Mouse (Mus musculus): Measurements from ENCODE around the gene Ush1g. TPM values are rescaled to one million over a fixed set of nuclear protein-coding genes. Genes with fewer than 3 reads are reported as not detected.

Gene Ush1g
- polyA plus RNA-seq, 1 experiment: 0.16 TPM

DNA sequence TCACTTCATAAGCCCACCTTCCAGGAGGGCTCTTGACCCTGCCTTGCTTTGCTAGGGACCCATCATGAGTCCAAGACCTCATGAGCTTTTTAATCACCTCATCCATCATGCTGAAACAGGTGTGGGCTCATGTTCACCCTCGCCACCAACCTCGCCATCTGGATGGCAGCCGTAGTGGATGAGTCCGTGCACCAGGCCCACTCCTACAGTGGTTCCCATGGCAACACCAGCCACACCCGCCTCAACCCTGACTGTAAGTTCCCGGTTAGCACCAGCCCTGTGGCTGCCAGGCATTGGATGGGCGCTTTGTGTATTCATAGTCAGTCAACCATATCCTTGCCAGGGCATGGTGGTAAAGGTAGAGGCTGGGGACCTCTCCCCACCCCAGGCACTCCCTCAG, 4.9 kb upstream of the Ush1g start:
- TF ChIP-seq REST (IDR thresholded peaks at IDR 0.05; ENCODE audit: insufficient read depth, insufficient read length) (no peak), CEBPB (IDR thresholded peaks at IDR 0.05; ENCODE audit: insufficient read depth, poor library complexity, severe bottlenecking) (no peak), E2F4 (IDR thresholded peaks at IDR 0.05; ENCODE audit: insufficient read depth) (no peak), MYOD1 (IDR thresholded peaks at IDR 0.05; ENCODE audit: control insufficient read depth in 1 of 3, insufficient read length in 2 of 3, low read depth in 2 of 3) (peak in 1 of 3 experiments; percentile 80)
- Histone ChIP-seq H3K36me3 (ENCODE audit: control insufficient read depth, insufficient read depth) (no peaks in the 10 kb centered on the region), H3K4me3 (no peak overlapping the region), H3ac (ENCODE audit: control insufficient read depth, insufficient read length) (no peak overlapping the region), H3K79me2 (ENCODE audit: control insufficient read depth, insufficient read depth) (no peaks in the 10 kb centered on the region), H3K4me2 (ENCODE audit: low read depth) (no peak overlapping the region), H3K27me3 (ENCODE audit: control insufficient read depth, insufficient read depth, insufficient read length) (peaks cover 40% of the 10 kb centered on the region)

DNA sequence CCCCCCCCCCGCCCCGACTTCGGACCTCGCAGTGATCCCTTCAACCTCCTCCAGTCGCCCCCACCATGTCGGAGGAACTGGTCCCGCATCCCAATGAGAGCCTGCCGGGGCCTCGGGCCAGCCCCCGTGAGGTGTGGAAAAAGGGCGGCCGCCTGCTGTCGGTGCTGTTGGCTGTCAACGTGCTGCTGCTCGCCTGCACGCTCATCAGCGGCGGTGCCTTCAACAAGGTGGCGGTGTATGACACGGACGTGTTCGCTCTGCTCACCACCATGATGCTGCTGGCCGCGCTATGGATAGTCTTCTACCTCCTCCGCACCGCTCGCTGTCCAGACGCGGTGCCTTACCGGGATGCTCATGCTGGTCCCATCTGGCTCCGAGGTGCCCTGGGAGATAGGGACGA, 1.5 kb upstream of the Ush1g start:
- TF ChIP-seq TCF12 (IDR thresholded peaks at IDR 0.05; ENCODE audit: insufficient read depth, poor library complexity, severe bottlenecking): no peak
- no peak for TF ChIP-seq MYOG (IDR thresholded peaks at IDR 0.05; ENCODE audit: control insufficient read depth in 1 of 3, insufficient read depth in 1 of 3, insufficient read length in 2 of 3, low read depth in 2 of 3)
- no peak for TF ChIP-seq REST (IDR thresholded peaks at IDR 0.05; ENCODE audit: insufficient read depth, insufficient read length)
- no peak for TF ChIP-seq SRF (IDR thresholded peaks at IDR 0.05; ENCODE audit: control insufficient read depth, insufficient read length, low read depth)
- no peak for TF ChIP-seq POLR2A (IDR thresholded peaks at IDR 0.05; ENCODE audit: insufficient read length, low read depth)
- TF ChIP-seq POLR2AphosphoS2 (IDR thresholded peaks at IDR 0.05; ENCODE audit: insufficient read length, low read depth): no peak
- TF ChIP-seq MAX (IDR thresholded peaks at IDR 0.05; ENCODE audit: low read depth): no peak
- TF ChIP-seq MYOD1 (IDR thresholded peaks at IDR 0.05; ENCODE audit: control insufficient read depth in 1 of 3, insufficient read length in 2 of 3, low read depth in 2 of 3): no peak
- no peak for TF ChIP-seq USF1 (IDR thresholded peaks at IDR 0.05; ENCODE audit: low read depth)

DNA sequence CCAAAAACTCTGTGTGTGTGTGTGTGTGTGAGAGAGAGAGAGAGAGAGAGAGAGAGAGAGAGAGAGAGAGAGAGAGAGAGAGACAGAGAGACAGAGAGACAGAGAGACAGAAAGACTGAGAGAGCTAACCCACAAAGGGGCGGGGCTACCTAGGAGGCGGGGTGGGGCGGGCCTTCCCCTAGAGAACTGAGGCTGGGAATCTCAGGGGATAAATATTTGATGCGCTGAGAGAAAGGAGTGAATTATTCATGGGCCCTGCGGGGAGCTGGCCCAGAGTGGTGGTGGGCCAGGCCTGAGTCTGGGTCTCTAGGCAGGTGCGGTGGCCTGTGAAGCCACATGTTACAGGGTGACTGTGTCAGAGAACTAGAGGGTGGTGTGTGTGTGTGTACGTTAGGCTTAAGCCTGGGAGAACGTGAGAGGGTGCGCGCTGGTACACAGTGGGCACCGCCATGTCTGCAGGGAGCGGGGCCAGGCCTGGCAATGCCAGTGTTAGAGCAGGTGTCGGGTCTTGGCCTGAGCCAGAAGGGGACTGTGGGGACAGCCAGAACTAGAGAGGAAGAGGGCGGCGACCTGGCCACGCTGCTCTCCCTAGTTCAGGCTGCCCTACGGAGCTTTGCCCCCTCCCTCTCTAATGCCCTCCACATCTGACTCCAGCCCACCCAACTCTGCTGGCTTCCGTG, 2.0 kb downstream of the Ush1g start:
- H3K4me3 ChIP-seq: no peak overlapping the region

More for the DNA sequence above, 1.5 kb upstream of the Ush1g start:
- Histone ChIP-seq H3K27me3 (ENCODE audit: control insufficient read depth, insufficient read depth, insufficient read length) (peaks cover 34% of the 10 kb centered on the region), H3K36me3 (ENCODE audit: control insufficient read depth, insufficient read depth) (no peaks in the 10 kb centered on the region), H3ac (ENCODE audit: control insufficient read depth, insufficient read length) (no peak overlapping the region), H3K4me3 (no peak overlapping the region), H3K4me2 (ENCODE audit: low read depth) (no peak overlapping the region), H3K79me2 (ENCODE audit: control insufficient read depth, insufficient read depth) (no peaks in the 10 kb centered on the region)

DNA sequence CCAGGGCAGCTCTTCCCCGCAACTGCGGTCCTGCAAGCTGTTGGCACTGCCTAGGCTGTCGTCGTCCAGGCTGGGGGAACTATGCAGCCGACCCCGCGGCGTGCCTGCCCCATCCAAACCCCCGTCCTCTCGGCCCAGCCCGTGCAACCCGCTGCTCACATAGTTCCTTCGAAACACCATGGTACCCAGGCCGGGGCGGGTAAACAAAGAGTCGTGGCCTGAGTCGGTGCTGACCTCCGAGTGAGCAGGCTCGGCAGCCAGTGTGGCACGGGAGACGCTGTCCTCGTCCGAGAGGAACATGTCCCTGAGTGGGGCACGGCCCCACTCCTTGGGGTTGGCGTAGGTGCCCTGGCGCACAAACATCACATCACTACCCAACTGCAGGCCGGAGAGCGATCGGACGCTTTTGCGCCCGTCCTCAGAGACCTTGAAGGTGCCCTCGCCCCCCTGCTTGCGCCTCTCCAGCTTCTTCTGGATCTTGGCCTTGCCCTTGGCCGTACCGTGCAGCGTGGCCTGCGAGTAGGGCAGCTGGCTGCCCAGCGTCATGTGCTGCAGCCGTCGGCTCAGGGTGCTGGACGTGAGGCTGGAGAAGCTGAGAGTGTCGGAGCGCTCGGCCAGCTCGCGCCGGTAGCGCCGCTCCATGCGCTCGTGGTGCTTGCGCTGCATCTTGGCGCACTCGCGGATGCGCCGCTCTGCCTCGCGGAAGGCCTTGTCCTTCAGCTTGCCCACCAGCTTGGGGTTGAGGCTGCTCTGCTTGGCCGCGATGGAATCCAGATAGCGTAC, 3.4 kb downstream of the Ush1g start:
- H3ac ChIP-seq (ENCODE audit: control insufficient read depth, insufficient read length): no peak overlapping the region
- H3K4me2 ChIP-seq (ENCODE audit: low read depth): no peak overlapping the region
- no peaks in the 10 kb centered on the region for H3K79me2 ChIP-seq (ENCODE audit: control insufficient read depth, insufficient read depth)
- TF ChIP-seq MAX (IDR thresholded peaks at IDR 0.05; ENCODE audit: low read depth) (no peak), MYOG (IDR thresholded peaks at IDR 0.05; ENCODE audit: control insufficient read depth in 1 of 3, insufficient read depth in 1 of 3, insufficient read length in 2 of 3, low read depth in 2 of 3) (no peak), TCF12 (IDR thresholded peaks at IDR 0.05; ENCODE audit: insufficient read depth, poor library complexity, severe bottlenecking) (no peak), MYOD1 (IDR thresholded peaks at IDR 0.05; ENCODE audit: control insufficient read depth in 1 of 3, insufficient read length in 2 of 3, low read depth in 2 of 3) (no peak)
- H3K27me3 ChIP-seq (ENCODE audit: control insufficient read depth, insufficient read depth, insufficient read length): peaks cover 59% of the 10 kb centered on the region
- H3K36me3 ChIP-seq (ENCODE audit: control insufficient read depth, insufficient read depth): no peaks in the 10 kb centered on the region
- no peak overlapping the region for H3K4me3 ChIP-seq

More for the DNA sequence above, 2.0 kb downstream of the Ush1g start:
- no peaks in the 10 kb centered on the region for H3K36me3 ChIP-seq (ENCODE audit: control insufficient read depth, insufficient read depth)
- H3K27me3 ChIP-seq (ENCODE audit: control insufficient read depth, insufficient read depth, insufficient read length): peaks cover 65% of the 10 kb centered on the region
- H3K4me2 ChIP-seq (ENCODE audit: low read depth): no peak overlapping the region
- H3K79me2 ChIP-seq (ENCODE audit: control insufficient read depth, insufficient read depth): no peaks in the 10 kb centered on the region
- H3ac ChIP-seq (ENCODE audit: control insufficient read depth, insufficient read length): no peak overlapping the region
- TF ChIP-seq MAX (IDR thresholded peaks at IDR 0.05; ENCODE audit: low read depth): no peak
- no peak for TF ChIP-seq CEBPB (IDR thresholded peaks at IDR 0.05; ENCODE audit: insufficient read depth, poor library complexity, severe bottlenecking)
- no peak for TF ChIP-seq MYOG (IDR thresholded peaks at IDR 0.05; ENCODE audit: control insufficient read depth in 1 of 3, insufficient read depth in 1 of 3, insufficient read length in 2 of 3, low read depth in 2 of 3)
- no peak for TF ChIP-seq POLR2AphosphoS2 (IDR thresholded peaks at IDR 0.05; ENCODE audit: insufficient read length, low read depth)
- TF ChIP-seq MYOD1 (IDR thresholded peaks at IDR 0.05; ENCODE audit: control insufficient read depth in 1 of 3, insufficient read length in 2 of 3, low read depth in 2 of 3): no peak
- no peak for TF ChIP-seq REST (IDR thresholded peaks at IDR 0.05; ENCODE audit: insufficient read depth, insufficient read length)
- TF ChIP-seq SRF (IDR thresholded peaks at IDR 0.05; ENCODE audit: control insufficient read depth, insufficient read length, low read depth): no peak

DNA sequence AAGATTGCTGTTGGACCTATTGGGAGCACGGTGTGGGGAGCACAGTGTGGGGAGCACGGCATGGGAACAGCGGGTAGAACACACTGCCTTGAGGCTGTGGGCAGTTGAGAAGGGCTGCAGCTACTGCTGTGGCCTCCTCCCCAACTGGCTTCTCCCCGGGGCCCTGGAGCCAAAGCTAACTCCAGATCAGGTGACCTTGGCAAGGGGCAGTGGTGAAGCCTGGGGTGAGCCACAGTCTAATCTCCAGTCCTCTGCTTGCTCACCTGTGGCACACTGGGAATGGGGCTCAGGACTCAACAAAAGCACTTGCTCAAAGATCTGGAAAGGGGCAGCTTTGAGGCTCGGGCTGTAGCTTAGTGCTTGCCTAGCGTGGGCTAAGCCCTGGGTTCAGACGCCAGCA, 4.6 kb downstream of the Ush1g start:
- Histone ChIP-seq H3K27me3 (ENCODE audit: control insufficient read depth, insufficient read depth, insufficient read length) (peaks cover 48% of the 10 kb centered on the region), H3K79me2 (ENCODE audit: control insufficient read depth, insufficient read depth) (no peaks in the 10 kb centered on the region), H3K4me3 (no peak overlapping the region), H3K36me3 (ENCODE audit: control insufficient read depth, insufficient read depth) (no peaks in the 10 kb centered on the region), H3ac (ENCODE audit: control insufficient read depth, insufficient read length) (no peak overlapping the region), H3K4me2 (ENCODE audit: low read depth) (no peak overlapping the region)
- TF ChIP-seq MAX (IDR thresholded peaks at IDR 0.05; ENCODE audit: low read depth) (no peak), POLR2AphosphoS2 (IDR thresholded peaks at IDR 0.05; ENCODE audit: insufficient read length, low read depth) (no peak), TCF12 (IDR thresholded peaks at IDR 0.05; ENCODE audit: insufficient read depth, poor library complexity, severe bottlenecking) (no peak), TCF3 (IDR thresholded peaks at IDR 0.05; ENCODE audit: insufficient read length, low read depth) (no peak), POLR2A (IDR thresholded peaks at IDR 0.05; ENCODE audit: insufficient read length, low read depth) (no peak), REST (IDR thresholded peaks at IDR 0.05; ENCODE audit: insufficient read depth, insufficient read length) (no peak), MYOG (IDR thresholded peaks at IDR 0.05; ENCODE audit: control insufficient read depth in 1 of 3, insufficient read depth in 1 of 3, insufficient read length in 2 of 3, low read depth in 2 of 3) (no peak), USF1 (IDR thresholded peaks at IDR 0.05; ENCODE audit: low read depth) (no peak), E2F4 (IDR thresholded peaks at IDR 0.05; ENCODE audit: insufficient read depth) (no peak), SRF (IDR thresholded peaks at IDR 0.05; ENCODE audit: control insufficient read depth, insufficient read length, low read depth) (no peak), CEBPB (IDR thresholded peaks at IDR 0.05; ENCODE audit: insufficient read depth, poor library complexity, severe bottlenecking) (no peak), MYOD1 (IDR thresholded peaks at IDR 0.05; ENCODE audit: control insufficient read depth in 1 of 3, insufficient read length in 2 of 3, low read depth in 2 of 3) (no peak)
